Mouse (Mus musculus): Measurements from ENCODE around the gene Chp1.
"Not testable (repeated sequence)": the region's sequence is repeated elsewhere in the genome, so short reads cannot be mapped to it uniquely, and the experiment has no call there.

Gene Chp1

DNA sequence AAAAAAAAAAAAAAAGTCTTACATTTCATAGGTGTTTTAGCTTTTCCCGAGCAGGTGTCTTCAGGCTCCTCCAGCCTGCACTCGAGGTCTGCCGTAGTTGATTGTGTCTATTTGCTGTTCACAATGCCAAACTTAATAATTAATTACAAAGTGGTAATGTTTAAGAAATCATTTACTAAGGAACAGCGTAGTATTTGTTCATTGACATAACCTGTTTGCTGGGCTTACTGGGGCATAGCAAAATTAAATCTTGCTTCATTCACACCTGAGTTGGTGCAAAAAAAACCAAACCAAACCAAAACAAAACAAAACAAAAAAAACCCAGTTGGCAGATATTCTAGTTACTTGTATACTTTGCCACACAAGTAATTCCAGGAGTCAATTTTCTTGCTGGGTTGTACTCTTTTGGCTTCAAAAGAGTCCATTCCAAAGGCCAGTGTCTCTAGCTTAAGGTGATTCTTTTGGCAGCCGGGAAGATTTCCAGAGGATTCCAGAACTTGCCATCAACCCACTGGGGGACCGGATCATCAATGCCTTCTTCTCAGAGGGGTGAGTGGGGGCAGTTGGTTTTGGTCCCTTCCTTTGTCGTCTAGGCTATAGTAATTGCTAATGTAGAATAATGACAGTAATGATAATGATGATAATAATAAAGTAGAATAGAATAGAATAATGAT, 18.8 kb downstream of the Chp1 start:
- no peak for DNase-seq

DNA sequence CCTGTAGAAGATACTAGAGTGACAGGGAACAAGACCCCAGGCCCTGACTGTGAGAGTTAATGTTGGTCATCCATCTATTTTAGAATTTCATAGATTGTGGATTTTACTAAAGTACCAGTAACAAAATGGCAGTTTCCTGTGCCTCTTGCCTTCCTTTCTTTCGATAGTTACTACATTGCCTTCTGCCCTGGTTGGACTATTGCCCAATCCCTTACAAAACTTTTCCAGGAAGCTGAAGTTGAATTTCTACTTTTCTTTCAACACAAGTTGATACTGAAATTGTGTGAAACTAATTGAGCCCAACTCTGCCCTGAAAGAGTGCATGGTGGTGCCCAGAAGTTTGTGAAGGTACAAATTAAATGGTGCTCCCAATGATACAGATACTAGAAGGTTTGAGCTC, 25.0 kb downstream of the Chp1 start:
- no peak for DNase-seq

DNA sequence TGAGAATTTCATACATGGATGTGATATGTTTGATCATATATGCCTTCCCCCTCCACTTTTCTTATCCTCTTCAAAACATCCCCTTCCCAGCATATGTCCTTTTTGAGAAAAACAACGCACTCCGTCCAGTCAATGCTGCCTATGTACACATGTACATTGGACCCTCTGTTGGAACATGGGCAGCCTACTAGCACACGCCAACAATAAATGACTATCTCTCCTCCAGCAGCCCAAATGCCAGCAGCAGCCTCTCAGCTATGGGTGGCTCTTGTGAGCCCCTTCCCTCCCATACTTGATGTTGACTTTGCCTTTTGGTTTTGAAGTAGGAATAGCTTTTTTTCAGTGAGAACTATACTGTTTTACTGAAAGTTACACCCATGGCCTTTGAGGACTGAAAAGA, 34.1 kb downstream of the Chp1 start:
- DNase-seq: no peak

DNA sequence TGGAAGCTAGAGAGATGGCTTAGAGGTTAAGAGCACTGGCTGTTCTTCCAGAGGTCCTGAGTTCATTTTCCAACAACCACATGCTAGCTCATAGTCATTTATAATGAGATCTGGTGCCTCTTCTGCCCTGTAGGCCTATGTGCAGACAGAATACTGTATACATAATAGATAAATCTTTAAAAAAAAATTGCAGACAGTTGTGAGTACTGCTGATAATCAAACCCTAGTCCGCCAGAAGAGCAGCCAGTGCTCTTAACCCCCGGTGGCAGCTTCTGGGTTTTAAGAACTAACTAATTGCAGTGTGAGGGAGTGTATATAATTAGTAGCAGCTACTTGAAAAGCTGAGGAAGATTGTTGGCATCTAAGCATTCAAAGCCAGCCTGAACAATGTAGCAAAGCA, 35.9 kb downstream of the Chp1 start:
- DNase-seq: no peak

- DNase-seq: no peak
These were observed 36.8 kb downstream of the Chp1 start for GRCm38 (mm10) chr2:119584282-119584681.

DNA sequence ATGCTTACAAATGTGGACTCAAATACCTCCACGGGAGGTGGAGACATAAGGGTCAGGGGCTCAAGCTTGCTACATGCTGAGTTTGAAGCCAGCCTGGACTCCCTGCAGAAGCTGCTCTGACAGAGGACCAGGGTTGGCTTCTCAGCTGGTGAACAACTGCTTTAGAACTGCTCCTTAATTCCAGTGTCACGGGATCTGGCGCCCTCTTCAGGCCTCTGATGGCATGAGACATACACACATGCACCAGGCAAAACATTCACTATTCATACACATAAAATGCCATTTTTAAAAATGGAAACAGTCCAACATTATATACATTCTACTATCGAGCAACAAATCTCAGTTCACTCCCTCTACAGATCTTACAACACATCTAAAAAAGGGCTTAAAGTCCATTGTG, 39.9 kb downstream of the Chp1 start:
- no peak for DNase-seq

DNA sequence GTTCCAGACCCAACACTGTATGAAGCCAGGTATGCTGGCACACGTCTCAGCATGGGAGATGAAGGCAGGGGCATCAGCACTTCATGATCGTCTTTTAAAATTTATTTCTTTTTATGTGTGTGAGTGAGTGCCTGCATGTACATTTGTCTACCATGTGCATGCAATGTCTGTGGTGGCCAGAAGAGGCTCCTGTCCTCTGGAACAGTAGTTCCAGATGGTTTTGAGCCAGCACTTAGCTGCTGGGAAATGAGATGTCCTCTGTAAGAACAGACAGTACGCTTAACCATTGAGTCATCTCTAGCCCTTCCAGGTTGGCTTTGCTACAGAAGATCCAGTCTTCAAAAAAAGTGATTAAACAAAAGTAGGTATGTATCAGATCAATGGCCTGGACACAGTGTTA, 43.8 kb downstream of the Chp1 start:
- no peak for DNase-seq

DNA sequence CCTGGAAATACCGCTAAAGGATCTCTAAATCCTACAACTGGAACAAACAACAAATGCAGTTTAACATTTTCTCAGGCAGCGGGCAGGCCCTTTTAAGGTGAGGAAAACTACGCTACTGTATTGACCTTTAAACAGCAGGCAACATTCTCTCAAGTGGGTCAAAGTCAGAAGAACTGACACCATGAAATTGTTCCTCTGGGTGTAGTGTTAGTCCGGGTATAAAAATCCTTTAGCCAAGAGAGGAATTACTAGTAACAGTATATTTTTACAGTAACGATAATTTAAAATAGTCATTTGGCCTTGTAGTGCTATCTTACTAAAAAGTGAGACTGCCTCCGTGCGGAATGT, 46.2 kb downstream of the Chp1 start:
- DNase-seq: no peak

GRCm38 (mm10) chr2:119594113-119594981, 46.9 kb downstream of the Chp1 start:
- peak; percentile 98 for DNase-seq

DNA sequence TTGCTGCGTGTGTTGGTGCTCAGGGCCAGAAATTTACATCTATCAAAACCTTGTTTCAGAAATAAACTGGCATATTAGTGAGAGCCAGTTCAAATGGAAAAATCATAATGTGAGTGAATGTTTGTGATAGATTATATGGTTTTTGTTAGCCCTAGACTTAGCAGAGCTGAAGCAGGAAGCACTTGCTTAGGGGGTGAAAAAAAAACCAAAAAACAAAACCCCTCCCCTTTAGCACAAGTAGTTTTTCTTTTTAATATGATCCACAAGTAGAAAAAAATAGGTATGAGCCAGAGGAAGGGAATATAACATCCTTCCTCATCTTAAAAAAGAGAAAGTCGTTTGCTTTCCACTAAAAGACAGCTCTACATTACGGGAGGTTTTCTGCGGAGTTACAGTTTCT, 47.8 kb downstream of the Chp1 start:
- DNase-seq: no peak

- peak; percentile 59 for DNase-seq
These were observed 49.4 kb downstream of the Chp1 start for GRCm38 (mm10) chr2:119596781-119597330.

DNA sequence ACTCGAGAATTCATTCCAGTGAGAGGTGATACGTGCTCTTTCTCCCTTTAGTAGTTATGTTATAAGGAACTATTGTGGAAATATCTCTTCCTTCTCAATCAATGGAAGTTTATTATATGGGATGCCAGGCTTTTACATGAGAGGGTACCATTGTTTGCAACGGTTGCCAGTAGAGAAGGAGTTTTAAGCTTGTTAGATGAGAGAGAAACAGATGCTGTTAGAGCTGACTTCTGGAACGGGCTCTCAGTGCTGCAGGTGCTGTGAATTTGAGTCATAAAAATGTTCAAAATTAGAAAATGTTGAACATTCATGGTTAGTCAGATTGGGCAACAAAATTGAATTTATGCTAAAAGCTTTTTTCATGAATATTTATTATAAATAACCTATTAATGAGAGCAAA, 53.5 kb downstream of the Chp1 start:
- peak; percentile 24 for DNase-seq

DNA sequence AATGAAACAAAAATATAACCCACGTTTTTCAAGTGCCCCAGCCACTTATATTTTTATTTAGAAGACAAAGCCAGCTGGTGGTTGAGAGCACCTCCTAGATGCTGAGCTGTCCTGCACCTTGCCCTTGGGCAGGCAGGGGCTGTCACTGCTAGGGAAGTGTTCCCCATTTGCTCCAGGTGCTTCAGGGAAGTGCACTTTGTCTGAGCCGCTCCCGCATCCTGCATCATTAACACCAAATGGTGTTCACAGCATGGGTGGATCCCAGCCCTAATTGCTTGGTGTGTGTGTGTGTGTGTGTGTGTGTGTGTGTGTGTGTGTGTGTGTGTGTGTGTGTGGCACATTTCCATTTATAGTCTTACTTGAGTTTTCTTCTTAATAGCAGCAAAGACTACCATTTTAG, 54.1 kb downstream of the Chp1 start:
- not testable (repeated sequence) for DNase-seq

DNA sequence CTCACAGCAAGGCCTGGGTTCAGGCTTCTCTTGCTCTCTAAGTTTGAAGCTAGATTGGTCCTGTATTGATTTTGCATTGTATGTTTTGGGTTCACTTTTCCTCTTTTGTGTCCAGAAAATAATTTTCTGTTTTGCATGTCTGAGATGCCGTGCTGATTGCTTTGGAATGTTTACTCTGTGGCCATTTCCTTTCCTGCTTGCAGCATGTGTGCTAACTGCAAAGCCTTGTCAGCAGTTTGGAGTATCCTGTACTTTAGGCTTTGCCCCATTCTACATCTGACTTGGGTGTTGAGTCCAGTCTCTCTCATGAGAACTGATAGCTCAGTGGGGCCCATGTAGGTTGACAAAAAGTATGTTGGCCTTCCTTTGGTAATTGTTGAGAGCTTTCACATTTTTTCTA, 55.0 kb downstream of the Chp1 start:
- DNase-seq: no peak

- no peak for DNase-seq
These were observed 56.4 kb downstream of the Chp1 start for GRCm38 (mm10) chr2:119603909-119604308.

- no peak for DNase-seq
These were observed 58.0 kb downstream of the Chp1 start for GRCm38 (mm10) chr2:119605361-119605973.

DNA sequence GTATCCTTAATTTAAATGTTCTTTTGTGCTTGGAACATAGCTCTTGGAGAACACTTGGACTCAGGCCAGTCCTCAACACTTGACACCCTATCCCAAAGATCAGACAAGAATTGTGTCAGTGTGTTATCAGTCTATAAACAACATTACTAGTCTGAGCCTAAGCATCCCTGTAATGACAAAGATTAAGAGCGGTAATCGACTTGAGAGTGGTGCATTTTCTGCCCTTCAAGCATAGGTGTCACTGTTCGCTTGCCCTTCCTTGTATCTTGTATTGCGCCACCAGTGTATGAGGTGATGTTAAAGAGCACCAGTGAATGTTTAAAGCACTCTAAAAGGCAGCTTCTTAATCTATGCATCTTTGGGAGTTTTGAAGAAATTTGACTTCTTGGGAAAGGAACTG, 59.5 kb downstream of the Chp1 start:
- no peak for DNase-seq

DNA sequence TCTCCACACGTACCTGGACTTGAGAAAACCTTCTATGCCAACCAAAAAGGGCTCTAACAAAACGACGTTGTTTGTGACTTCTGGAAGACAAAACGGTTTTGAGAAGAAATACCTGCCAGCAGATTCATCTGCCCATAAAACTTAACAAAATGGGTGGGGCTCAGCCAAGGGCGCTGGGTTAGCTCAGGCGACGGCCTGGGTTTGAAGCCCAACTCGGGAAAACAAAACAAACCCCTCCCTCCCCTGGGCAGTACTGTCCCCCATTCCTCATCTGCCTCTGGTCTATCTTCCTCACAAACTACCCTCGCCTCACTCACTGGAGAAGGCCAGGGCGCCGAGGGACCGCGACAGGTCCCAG, 70.3 kb downstream of the Chp1 start:
- DNase-seq: no peak

DNA sequence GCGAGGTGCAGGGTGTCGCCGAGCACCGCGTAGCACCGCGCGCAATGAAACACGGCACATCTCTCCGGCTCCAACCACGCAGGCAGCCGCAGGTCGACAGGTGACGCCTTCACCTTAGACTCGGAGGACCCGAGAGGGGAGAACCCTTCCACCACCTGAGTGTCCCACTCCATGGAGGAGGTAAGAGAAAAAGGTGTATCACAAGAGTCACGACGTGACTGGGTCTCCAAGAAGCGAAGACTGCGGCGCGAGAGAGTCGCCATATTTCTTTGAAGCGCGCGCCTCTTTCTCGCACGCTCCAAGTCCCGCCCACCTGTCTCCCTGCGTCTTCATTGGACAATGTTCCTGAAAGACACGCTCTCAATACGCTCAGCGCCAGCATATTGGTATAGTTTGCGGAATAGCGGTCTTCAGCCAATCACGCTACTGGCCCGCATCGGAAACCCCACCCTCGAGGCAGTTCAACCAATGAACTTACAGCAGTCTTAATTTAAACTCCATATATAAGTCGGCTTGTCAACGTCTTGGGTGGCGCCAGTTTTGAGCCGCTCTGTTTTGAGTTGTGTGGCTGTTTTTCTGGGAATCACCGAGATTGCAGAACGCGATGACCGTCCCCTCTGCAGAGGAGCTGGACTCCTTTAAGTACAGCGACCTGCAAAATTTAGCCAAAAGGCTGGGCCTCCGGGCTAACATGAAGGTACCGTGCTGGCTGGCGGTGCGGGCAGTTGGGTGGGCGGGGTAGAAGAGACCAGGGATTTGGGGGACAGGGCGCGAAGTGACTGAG, 70.9 kb downstream of the Chp1 start, which contains the start of the genes Nusap1 and Oip5:
Gene Nusap1, plus strand, starts transcription at position 100 of the 784 bp plus-strand sequence.
Gene Oip5, minus strand, starts transcription at position 271 of the 784 bp plus-strand sequence.
- peak; percentile 95 for DNase-seq

- not testable (repeated sequence) for DNase-seq
These were observed 71.5 kb downstream of the Chp1 start for GRCm38 (mm10) chr2:119619002-119619401.

DNA sequence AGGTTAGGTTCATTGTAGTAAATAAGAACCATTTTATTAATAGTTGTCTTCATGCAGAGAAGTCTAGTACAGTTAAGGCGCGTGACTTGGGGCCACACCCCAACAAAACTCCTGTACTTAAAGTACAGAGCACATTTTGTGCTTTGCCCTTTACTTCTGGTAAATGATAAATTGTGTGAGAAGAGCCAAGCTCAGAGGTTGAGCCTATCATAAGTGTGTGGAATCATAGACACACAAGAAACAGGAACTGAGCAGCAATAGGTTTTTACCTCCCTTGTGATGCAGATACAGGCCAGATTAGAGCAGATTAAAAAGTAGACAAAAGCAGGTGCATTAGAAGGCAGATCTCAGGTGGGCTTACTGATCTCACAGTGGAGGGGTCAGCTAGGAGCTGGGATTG, 73.8 kb downstream of the Chp1 start:
- DNase-seq: no peak

Data from right cerebral cortex, adult 18-20 months (tissue).